In genomic region chr6:53685323-53685722, GRCm38 (mm10) we compare ENCODE assay signal across 18 mouse cellular contexts.
"Had no signal": no experiment of that assay in that cellular context is flagged by ENCODE, and none has a peak within 500 bp of the region (broad histone marks: within the 10 kb centered on the region; RNA-seq: fewer than 3 reads in every experiment).

No protein-coding gene starts in this region.

- H3K27me3 ChIP-seq: midbrain, embryonic 12.5 days; neural tube, embryonic 13.5 days; neural tube, embryonic 15.5 days had no signal

- H3K4me2 ChIP-seq: lung, embryonic 14.5 days; midbrain, embryonic 12.5 days; neural tube, embryonic 13.5 days; neural tube, embryonic 15.5 days had no signal

- DNase-seq: lung, embryonic 14.5 days; lung, postnatal 10 days; lung, postnatal 4 days; midbrain, embryonic 14.5 days; retina, postnatal 1 day; right cerebral cortex, adult 18-20 months; right cerebral cortex, postnatal 25 days; right cerebral cortex, postnatal 4 days; spleen, adult 18-20 months; thymus, adult 18-20 months; thymus, postnatal 14 days; thymus, postnatal 36 days had no signal

- H3K36me3 ChIP-seq: midbrain, embryonic 10.5 days; midbrain, embryonic 12.5 days; neural tube, embryonic 13.5 days; neural tube, embryonic 15.5 days had no signal

- H3K9ac ChIP-seq: lung, embryonic 14.5 days; midbrain, embryonic 12.5 days; neural tube, embryonic 13.5 days; neural tube, embryonic 15.5 days had no signal

- H3K4me3 ChIP-seq: midbrain, embryonic 10.5 days; midbrain, embryonic 12.5 days; myocyte; neural tube, embryonic 13.5 days; neural tube, embryonic 15.5 days had no signal

- H3K4me1 ChIP-seq: midbrain, embryonic 10.5 days; midbrain, embryonic 12.5 days; neural tube, embryonic 13.5 days; neural tube, embryonic 15.5 days had no signal

- H3K9me3 ChIP-seq: midbrain, embryonic 10.5 days; midbrain, embryonic 12.5 days; neural tube, embryonic 13.5 days; neural tube, embryonic 15.5 days had no signal

- H3K27ac ChIP-seq: midbrain, embryonic 10.5 days; midbrain, embryonic 12.5 days; neural tube, embryonic 13.5 days; neural tube, embryonic 15.5 days had no signal

- ATAC-seq: midbrain, embryonic 16.5 days had no signal
